Mouse (Mus musculus) B cell, adult 62 days (primary cell): ENCODE measurements around the gene Krt17. TPM values are rescaled to one million over a fixed set of nuclear protein-coding genes. Genes with fewer than 3 reads are reported as not detected.

ENCODE experiments used
- total RNA-seq: library from RNA; stranded (reverse); gene quantifications from 4 replicates; pipeline ENCODE4 v1.2.4, GENCODE M21; 2023

The Krt17 gene
- not detected in 4 replicates for total RNA-seq

DNA sequence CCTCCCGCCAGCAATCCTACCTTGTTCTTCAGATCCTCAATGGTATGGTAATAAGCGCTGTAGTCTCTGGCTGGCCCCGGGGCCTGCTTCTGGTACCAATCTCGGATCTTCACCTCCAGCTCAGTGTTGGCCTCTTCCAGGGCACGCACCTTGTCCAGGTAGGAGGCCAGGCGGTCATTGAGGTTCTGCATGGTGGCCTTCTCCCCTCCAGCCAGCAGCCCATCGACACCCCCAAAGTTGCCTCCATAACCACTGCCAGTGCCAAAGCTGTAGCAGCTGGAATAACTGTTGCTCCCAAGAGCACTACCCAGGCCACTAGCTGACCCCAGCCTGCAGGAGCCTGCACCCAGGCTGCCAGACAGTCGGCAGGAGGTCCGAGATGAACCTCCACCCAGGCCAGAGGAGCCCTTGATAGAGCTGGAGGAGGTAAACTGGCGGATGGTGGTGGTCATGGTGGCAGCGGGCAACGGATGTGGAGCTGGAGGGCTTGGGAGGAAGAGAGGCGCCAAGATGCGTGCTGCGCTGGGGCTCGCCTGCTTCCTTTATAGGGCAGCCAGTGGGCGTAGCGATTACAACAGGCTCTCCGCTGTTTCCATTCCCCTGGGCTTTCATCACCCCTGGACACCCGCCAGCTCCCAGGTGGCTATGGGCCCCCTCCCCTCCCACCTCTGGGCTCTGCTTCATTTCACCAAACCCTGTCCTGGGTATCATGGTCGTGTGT, at the start of gene Krt17:
Gene Krt17, minus strand, starts transcription at position 516 of the 721 bp plus-strand sequence.

DNA sequence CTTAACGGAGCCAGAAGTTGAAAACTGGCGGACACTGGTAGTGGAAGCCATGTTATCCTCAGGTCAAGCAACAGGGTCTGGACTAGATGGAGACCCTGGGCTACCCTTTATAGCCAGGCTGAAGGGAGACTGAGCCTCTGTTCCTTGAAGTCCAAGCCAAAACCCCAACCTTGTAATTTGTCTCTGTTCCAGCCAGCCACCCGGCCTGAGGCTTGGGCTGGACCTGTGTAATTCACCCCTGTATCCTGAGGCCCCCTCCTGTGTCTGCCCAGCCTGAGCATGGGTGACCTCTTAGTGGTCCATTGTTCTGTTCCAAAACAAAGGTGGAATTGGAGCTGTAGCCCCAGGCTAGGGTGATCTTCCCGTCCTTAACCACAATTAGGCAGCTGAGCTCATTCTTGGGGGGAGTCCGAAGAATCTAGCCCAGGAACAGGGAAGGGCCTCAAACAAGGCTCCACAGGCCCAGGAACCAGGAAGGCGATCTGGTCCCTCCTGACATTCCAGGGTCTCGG, 9.0 kb upstream of the Krt17 start, which contains the start of gene Krt42:
Gene Krt42, minus strand, starts transcription at position 51 of the 512 bp plus-strand sequence.

DNA sequence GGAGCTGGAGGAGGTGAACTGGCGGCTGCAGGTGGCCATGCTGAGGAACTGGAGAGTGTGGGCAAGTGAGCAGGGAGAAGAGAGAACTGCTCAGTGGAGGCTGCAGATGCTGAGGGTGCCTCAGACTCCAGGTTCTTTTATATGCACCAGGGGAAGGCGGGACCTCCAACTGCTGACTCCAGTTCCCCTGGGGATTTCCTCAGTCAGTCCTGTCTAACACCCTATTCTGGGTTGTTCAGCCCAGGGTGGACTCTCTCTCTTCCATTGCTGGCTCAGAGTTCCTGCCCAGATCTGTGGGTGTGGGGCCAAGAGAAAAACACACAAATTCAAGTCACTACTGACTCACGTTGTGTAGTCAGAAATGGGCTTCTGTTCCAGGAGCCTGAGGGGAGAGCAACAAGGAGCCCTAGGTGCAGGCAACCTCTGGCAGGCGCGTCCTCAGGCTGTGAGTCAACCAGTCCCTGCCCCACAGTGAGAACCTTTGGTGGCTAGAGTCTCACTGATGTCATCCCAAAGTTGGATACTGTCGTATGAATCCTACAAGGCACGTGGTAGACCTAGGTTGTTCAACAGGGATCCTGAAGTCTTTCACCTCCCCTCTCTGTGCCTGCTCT, 11.9 kb downstream of the Krt17 start, which contains the start of gene Krt16:
Gene Krt16, minus strand, starts transcription at position 51 of the 614 bp plus-strand sequence.

DNA sequence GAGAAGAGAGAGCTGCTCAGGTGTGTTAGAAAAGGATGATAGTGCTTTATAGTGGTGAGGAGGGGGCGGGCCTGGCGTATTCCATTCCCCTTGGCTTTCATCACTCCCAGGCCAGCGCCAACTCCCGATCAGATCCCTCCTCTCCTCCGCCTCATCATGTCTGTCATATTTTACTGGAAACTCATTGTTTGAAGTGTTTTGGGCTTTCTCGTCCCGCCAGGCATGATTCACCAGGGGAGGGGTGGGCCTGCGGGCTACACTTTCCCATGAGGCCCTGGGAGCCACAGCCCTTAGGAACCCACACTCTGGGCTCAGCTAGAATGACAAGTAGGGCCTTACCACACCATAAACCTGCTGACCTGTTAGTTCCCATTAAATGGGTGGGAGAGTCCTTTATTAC, 53.3 kb downstream of the Krt17 start, which contains the start of gene Krt14:
Gene Krt14, minus strand, starts transcription at position 51 of the 400 bp plus-strand sequence.

Other genes starting within 250 kb of the Krt17 start
- gene Krt33a, start 244.8 kb downstream of the Krt17 start, total RNA-seq, result not detected in 4 replicates
- not detected in 4 replicates for gene Krt33b, start 231.2 kb downstream of the Krt17 start, total RNA-seq
- gene Krt34, start 219.5 kb downstream of the Krt17 start, total RNA-seq, result not detected in 4 replicates
- not detected in 4 replicates for gene Krt31, start 210.5 kb downstream of the Krt17 start, total RNA-seq
- not detected in 4 replicates for gene Krt32, start 172.8 kb downstream of the Krt17 start, total RNA-seq
- not detected in 4 replicates for gene Krt35, start 164.8 kb downstream of the Krt17 start, total RNA-seq
- gene Krt36, start 155.4 kb downstream of the Krt17 start, total RNA-seq, result not detected in 4 replicates
- not detected in 4 replicates for gene Krt13, start 139.5 kb downstream of the Krt17 start, total RNA-seq
- gene Krt15, start 125.1 kb downstream of the Krt17 start, total RNA-seq, result not detected in 4 replicates
- gene Krt19, start 112.4 kb downstream of the Krt17 start, total RNA-seq, result 0.47 TPM in 1 of 4 replicates, not detected in the others
- gene Krt9, start 67.8 kb downstream of the Krt17 start, total RNA-seq, result not detected in 4 replicates
- not detected in 4 replicates for gene Krt14, start 53.5 kb downstream of the Krt17 start, total RNA-seq
- not detected in 4 replicates for gene Krt16, start 12.1 kb downstream of the Krt17 start, total RNA-seq
- gene Krt42, start 8.8 kb upstream of the Krt17 start, total RNA-seq, result not detected in 4 replicates
- 2,416 to 2,657 TPM (median 2,512 TPM) in 4 replicates for gene Eif1, start 58.9 kb upstream of the Krt17 start, total RNA-seq
- not detected in 4 replicates for gene Gast, start 73.4 kb upstream of the Krt17 start, total RNA-seq
- gene Hap1, start 95.1 kb upstream of the Krt17 start, total RNA-seq, result 2.0 to 2.6 TPM (median 2.2 TPM) in 4 replicates
- 16.0 to 25.3 TPM (median 21.5 TPM) in 4 replicates for gene Jup, start 136.7 kb upstream of the Krt17 start, total RNA-seq
- not detected in 4 replicates for gene P3h4, start 153.8 kb upstream of the Krt17 start, total RNA-seq
- gene Fkbp10, start 154.7 kb upstream of the Krt17 start, total RNA-seq, result not detected in 4 replicates
- 53.2 to 65.6 TPM (median 58.2 TPM) in 4 replicates for gene Nt5c3b, start 180.8 kb upstream of the Krt17 start, total RNA-seq
- gene Klhl10, start 180.9 kb upstream of the Krt17 start, total RNA-seq, result 1.5 to 2.8 TPM (median 2.3 TPM) in 4 replicates
- gene Klhl11, start 211.7 kb upstream of the Krt17 start, total RNA-seq, result 20.2 to 23.6 TPM (median 21.0 TPM) in 4 replicates